Mouse (Mus musculus): ENCODE data around the gene Olfr1250. TPM values are rescaled to one million over a fixed set of nuclear protein-coding genes. Genes with fewer than 3 reads are reported as not detected.
"Not testable (repeated sequence)": the region's sequence is repeated elsewhere in the genome, so short reads cannot be mapped to it uniquely, and the experiment has no call there.

Gene Olfr1250
- not detected for total RNA-seq (2021)

- no peak for DNase-seq
- intact Hi-C loops (cut with DNase I): no loop called here
Observed at GRCm38 (mm10) chr2:89661367-89661766, at the start of gene Olfr1250. TSS of gene Olfr1250 (minus strand) at chr2:89661467.

GRCm38 (mm10) chr2:89691980-89692379, 30.7 kb upstream of the Olfr1250 start:
- no peak for DNase-seq
- intact Hi-C loops (cut with DNase I): no loop called here

- intact Hi-C loops (cut with DNase I): no loop called here
- no peak for DNase-seq
Observed at GRCm38 (mm10) chr2:89671836-89672235, 10.6 kb upstream of the Olfr1250 start, which contains the start of gene Olfr1251. TSS of gene Olfr1251 (minus strand) at chr2:89671936.

GRCm38 (mm10) chr2:89634883-89635282, 26.4 kb downstream of the Olfr1250 start, which contains the start of gene Olfr1249:
TSS of gene Olfr1249 (minus strand) at chr2:89634983.
- intact Hi-C loops (cut with DNase I): no loop called here
- DNase-seq: no peak

- intact Hi-C loops (cut with DNase I); DNase-seq: not testable (repeated sequence)
Observed at GRCm38 (mm10) chr2:89618145-89618544, 43.1 kb downstream of the Olfr1250 start, which contains the start of gene Olfr1248. TSS of gene Olfr1248 (minus strand) at chr2:89618245.

- DNase-seq: no peak
- intact Hi-C loops (cut with DNase I): no loop called here
Observed at GRCm38 (mm10) chr2:89614030-89614429, 47.2 kb downstream of the Olfr1250 start, which contains the start of gene Olfr1247. TSS of gene Olfr1247 (minus strand) at chr2:89614130.

Other genes starting within 250 kb of the Olfr1250 start
- not detected for gene Olfr1239, start 241.1 kb downstream of the Olfr1250 start, total RNA-seq (2021)
- not detected for gene Olfr1240, start 218.5 kb downstream of the Olfr1250 start, total RNA-seq (2021)
- not detected for gene Olfr1241, start 174.3 kb downstream of the Olfr1250 start, total RNA-seq (2021)
- not detected for gene Olfr1242, start 163.1 kb downstream of the Olfr1250 start, total RNA-seq (2021)
- not detected for gene Olfr1243, start 130.0 kb downstream of the Olfr1250 start, total RNA-seq (2021)
- gene Olfr1245, start 83.0 kb downstream of the Olfr1250 start, total RNA-seq (2021): not detected
- gene Olfr1246, start 68.3 kb downstream of the Olfr1250 start, total RNA-seq (2021): not detected
- under 1 TPM in 1 of 2 experiments, not detected in 1; 0.05 TPM for gene Olfr1247, start 47.3 kb downstream of the Olfr1250 start, total RNA-seq (2021)
- not detected for gene Olfr1248, start 43.2 kb downstream of the Olfr1250 start, total RNA-seq (2021)
- gene Olfr1249, start 26.5 kb downstream of the Olfr1250 start, total RNA-seq (2021): not detected
- not detected for gene Olfr1251, start 10.5 kb upstream of the Olfr1250 start, total RNA-seq (2021)
- not detected for gene Olfr1252, start 63.5 kb upstream of the Olfr1250 start, total RNA-seq (2021)
- gene Olfr1253, start 95.6 kb upstream of the Olfr1250 start, total RNA-seq (2021): not detected
- gene Olfr1254, start 132.2 kb upstream of the Olfr1250 start, total RNA-seq (2021): not detected
- gene Olfr1255, start 150.6 kb upstream of the Olfr1250 start, total RNA-seq (2021): not detected
- not detected for gene Olfr1256, start 180.1 kb upstream of the Olfr1250 start, total RNA-seq (2021)
- not detected for gene Olfr48, start 186.7 kb upstream of the Olfr1250 start, total RNA-seq (2021)
- gene Olfr1257, start 217.0 kb upstream of the Olfr1250 start, total RNA-seq (2021): not detected